Mouse (Mus musculus) limb, embryonic 13.5 days (tissue): ENCODE measurements at regions not wholly inside any gene's neighbourhood (a gene's known extent, or its start where the extent isn't known, plus 50 kb on each side); places are given as distances from the start of the nearest gene placed in this dataset.

Experiments used
- ATAC-seq: fragments of 200-750 bp; cut with Nextera tagmentation; 2 replicates; pipeline ENCODE4 v1.8.0; 2017; ENCODE audit warnings: low read depth, moderate number of reproducible peaks, moderate TSS enrichment; ENCODE audit not compliant: low FRiP score
- H3K27ac ChIP-seq: fragments of 300-500 bp; sonication (generic); 2 replicates; pipeline ENCODE4 v1.5.1; 2015; ENCODE audit warnings: inconsistent platforms, mild to moderate bottlenecking, moderate library complexity
- H3K27me3 ChIP-seq: fragments of 300-500 bp; sonication (generic); 2 replicates; pipeline ENCODE4 v1.6.1; 2015; ENCODE audit warnings: mild to moderate bottlenecking, inconsistent platforms
- H3K36me3 ChIP-seq: fragments of 300-500 bp; sonication (generic); 2 replicates; pipeline ENCODE4 v1.6.1; 2015; ENCODE audit warnings: inconsistent platforms, mild to moderate bottlenecking, moderate library complexity
- H3K4me1 ChIP-seq: fragments of 300-500 bp; sonication (generic); 2 replicates; pipeline ENCODE4 v1.6.1; 2015; ENCODE audit warnings: inconsistent platforms
- H3K4me2 ChIP-seq: fragments of 300-500 bp; sonication (generic); replicated peaks from 2 replicates; pipeline ENCODE4 v1.6.1; 2015; ENCODE audit warnings: inconsistent platforms, mild to moderate bottlenecking, moderate library complexity
- H3K4me3 ChIP-seq: fragments of 300-500 bp; sonication (generic); 2 replicates; pipeline ENCODE4 v1.5.1; 2015; ENCODE audit warnings: moderate library complexity, mild to moderate bottlenecking, inconsistent platforms
- H3K9ac ChIP-seq: fragments of 300-500 bp; sonication (generic); 2 replicates; pipeline ENCODE4 v1.6.1; 2015; ENCODE audit warnings: mild to moderate bottlenecking, inconsistent platforms
- H3K9me3 ChIP-seq: fragments of 300-500 bp; sonication (generic); 2 replicates; pipeline ENCODE4 v1.6.1; 2016; ENCODE audit warnings: inconsistent platforms
- WGBS: fragments of 180-500 bp; shearing (Covaris S2); methylation state at CpG from one replicate; pipeline ENCODE4 v1.1.7; 2015; 5-methylcytosine and 5-hydroxymethylcytosine counted together

DNA sequence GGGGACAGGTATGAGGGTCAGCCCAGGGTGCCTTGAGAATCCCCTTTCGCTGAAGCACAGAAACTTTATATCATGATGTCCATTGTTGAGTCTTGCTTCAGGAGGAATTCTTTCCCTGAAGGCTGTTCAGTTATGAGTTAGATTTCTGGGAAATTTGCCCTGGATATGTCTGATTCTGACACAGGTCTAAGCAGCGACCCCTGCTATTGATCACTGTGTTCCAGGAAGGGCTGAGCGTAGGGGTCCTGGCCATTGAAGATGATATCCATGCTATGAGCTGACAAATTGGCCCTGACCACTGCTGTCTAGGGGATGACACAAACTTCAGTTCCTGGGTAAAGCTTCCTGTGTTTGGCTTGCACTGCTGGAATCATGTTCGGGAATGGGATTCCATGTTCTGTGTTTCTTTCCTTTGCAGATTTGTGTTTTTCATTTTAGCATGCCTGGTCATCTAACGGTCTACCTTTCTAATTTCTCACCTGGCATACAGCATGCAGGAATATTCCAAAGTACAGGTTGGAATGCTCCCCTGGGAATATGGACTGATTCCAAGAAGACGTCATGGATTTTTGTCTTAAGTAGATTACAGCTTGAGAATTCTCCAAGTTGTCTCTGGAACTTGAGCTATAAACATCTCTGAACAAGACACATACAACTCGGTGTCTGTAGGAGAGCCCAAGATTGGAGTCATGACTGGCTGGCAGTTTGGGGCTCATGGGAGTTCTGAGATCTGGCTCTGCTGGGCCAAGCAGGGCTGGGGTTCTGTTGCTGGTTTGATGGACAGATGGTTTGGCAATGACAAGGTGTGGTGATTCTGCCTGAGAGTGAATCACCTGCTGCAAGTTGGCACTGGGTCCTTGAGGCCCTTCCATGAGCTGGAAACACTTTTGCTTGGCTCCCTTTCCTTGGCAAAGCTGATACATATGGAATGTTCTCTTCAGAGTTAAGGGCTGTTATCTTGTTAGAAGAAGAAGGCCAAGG lies 104.4 kb downstream of the Ttc32 start:
- Histone ChIP-seq H3K27me3 (no peaks in the 10 kb centered on the region; the same call in 1 of the 2 replicates), H3K4me3 (no peak overlapping the region), H3K36me3 (no peaks in the 10 kb centered on the region), H3K27ac (no peak overlapping the region), H3K9ac (no peak overlapping the region), H3K4me1 (no peaks in the 10 kb centered on the region), H3K9me3 (no peaks in the 10 kb centered on the region), H3K4me2 (no peak overlapping the region)
- WGBS, result 87% methylated on average over 7 of the region's 7 CpGs
- ATAC-seq, result no peak

DNA sequence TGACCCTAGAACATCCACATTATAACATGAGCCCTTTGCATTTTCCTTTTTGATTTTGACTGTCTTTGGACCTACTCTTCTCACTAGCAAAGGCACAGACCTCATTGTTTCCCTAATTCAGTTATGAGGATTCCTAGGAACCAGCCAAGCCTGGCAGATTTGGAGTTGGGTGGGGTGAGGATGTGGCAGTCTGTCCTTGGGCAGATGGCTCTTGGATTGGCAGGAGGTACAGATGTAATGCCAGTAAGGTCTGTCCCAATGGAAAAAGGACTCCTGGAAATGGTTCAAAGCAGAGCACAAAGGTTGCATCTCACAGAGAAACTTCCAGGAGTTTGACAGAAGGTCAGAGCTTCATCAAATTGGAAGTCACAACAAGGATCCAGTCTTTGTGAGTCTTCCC lies 121.2 kb downstream of the Ttc32 start:
- Histone ChIP-seq H3K36me3 (no peaks in the 10 kb centered on the region), H3K4me3 (no peak overlapping the region), H3K4me2 (no peak overlapping the region), H3K27me3 (no peaks in the 10 kb centered on the region), H3K9me3 (0 out of 2 replicates have a peak, but pooled peaks cover under 1% of the 10 kb centered on the region), H3K27ac (no peak overlapping the region), H3K4me1 (no peaks in the 10 kb centered on the region), H3K9ac (no peak overlapping the region)
- no peak for ATAC-seq

DNA sequence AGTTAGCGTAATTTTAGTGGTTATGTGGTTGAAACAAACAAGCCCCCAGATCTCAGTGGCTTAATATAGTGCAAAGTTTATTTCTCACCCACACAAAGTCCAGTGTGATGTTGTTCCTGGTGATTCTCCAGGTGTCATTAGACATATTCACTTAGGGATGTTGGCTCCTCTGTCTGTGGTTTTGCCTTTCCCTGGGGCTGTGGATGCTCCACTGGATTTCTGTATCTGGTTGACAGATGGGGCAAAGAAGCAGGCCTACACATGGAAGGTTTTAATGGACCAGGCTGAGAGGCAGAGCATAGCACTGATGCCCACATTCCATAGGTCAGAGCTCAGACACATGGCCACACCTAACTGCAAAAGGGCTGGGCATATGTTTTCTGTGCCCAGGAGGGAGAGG lies 121.6 kb downstream of the Ttc32 start:
- Histone ChIP-seq H3K36me3 (no peaks in the 10 kb centered on the region), H3K9me3 (peaks cover 4% of the 10 kb centered on the region; the same call in 1 of the 2 replicates), H3K4me3 (no peak overlapping the region), H3K27me3 (no peaks in the 10 kb centered on the region), H3K4me1 (no peaks in the 10 kb centered on the region), H3K27ac (no peak overlapping the region), H3K4me2 (no peak overlapping the region), H3K9ac (no peak overlapping the region)
- no peak for ATAC-seq
- 85% methylated on average over 1 of the region's 1 CpGs for WGBS

DNA sequence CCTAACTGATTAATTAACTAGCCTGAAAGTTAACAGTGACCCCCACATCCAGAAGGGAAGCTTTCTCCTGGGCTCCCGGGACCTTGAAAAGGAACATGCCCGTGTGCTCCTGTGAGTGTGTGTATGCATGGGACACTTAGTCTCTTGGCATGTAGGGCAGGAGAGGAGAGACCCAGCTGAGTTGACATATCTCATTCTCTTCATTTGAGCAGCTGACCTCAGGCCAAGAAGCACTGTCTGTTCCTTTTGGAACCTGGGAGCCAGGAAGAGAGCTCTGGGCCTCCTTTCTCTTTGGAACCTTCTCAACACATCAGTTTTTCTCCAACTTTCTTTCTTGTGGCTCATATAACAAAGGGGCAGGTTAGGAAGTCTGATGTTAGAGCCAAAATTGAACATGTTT lies 124.7 kb downstream of the Ttc32 start:
- Histone ChIP-seq H3K27me3 (no peaks in the 10 kb centered on the region), H3K9me3 (peaks cover 7% of the 10 kb centered on the region; the same call in 1 of the 2 replicates), H3K4me1 (no peaks in the 10 kb centered on the region), H3K27ac (no peak overlapping the region), H3K36me3 (no peaks in the 10 kb centered on the region), H3K4me2 (no peak overlapping the region), H3K9ac (no peak overlapping the region), H3K4me3 (no peak overlapping the region)
- WGBS, result 89% methylated on average over 2 of the region's 2 CpGs
- no peak for ATAC-seq

DNA sequence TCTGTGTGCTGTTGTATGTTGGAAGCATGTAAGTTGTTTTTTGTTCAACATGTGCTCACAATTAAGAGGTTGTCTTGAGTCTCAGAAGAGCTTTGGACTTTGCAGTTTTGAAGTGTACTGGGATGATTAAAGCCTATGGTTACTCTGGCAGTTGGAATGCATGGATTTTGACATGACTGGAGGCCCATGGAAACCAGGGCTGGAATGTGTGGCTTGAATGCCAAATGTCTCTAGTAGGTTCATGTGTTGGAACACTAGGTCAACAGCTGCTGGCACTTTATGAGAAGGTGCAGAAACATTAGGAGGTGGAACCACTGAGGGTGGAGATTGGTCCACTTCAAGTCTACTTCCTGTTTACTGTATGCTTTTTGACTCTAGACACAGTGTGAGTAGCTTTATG lies 127.0 kb downstream of the Ttc32 start:
- H3K4me1 ChIP-seq, result no peaks in the 10 kb centered on the region
- no peaks in the 10 kb centered on the region for H3K36me3 ChIP-seq
- H3K27me3 ChIP-seq, result no peaks in the 10 kb centered on the region
- no peak overlapping the region for H3K4me2 ChIP-seq
- no peak overlapping the region for H3K9ac ChIP-seq
- H3K27ac ChIP-seq, result no peak overlapping the region
- no peak for ATAC-seq
- H3K4me3 ChIP-seq, result no peak overlapping the region
- H3K9me3 ChIP-seq, result peaks cover 7% of the 10 kb centered on the region; the same call in 1 of the 2 replicates

DNA sequence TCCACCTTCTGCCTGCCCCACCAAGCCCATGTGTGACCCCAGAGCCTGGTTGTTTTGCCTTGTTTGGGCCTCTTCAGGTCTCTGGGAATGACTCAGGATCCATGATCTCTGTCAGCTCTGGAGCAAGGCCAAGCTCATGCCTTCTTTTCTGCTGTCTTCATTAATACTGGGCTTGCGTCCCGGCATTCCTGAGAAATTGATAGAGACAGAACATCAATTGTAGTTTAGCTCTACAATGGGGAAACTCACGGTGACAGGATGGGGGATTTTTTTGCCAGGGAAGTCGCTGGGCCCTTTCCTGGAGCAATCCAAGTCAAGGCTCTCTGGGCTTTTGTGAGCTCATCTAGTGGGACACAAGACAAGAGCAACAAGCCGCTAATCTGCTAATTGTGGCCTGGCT lies 129.0 kb downstream of the Ttc32 start:
- WGBS, result 81% methylated on average over 5 of the region's 5 CpGs
- no peak overlapping the region for H3K27ac ChIP-seq

DNA sequence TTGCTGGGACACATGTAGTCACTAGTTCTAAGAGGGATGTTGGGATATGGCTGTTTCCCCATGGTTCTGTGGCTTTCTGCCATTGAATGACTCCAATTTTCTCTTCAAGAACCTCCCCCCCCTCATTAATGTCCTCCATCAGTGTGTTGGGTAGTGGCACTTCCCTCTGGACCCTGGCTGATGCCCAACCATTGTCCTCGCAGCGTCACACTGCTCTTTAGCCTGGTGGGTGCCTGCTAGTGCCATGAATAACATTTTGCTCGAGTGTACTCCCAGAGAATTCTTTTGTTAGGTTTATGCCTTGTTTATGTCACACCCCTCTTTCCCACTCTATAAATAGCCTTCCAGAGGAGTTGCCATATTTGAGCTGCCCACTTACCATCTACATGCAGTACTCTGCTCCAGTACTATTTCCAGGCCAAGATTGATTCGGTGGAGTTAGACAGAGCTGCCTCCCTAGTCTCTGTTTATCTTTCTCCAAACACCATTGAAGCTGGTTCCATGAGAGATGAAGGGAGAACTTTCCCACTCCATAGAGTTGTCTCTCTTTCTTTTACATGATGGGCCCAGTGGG lies 135.7 kb downstream of the Ttc32 start:
- peaks cover 16% of the 10 kb centered on the region for H3K4me1 ChIP-seq
- WGBS, result 87% methylated on average over 4 of the region's 4 CpGs

More for the DNA sequence above, 129.0 kb downstream of the Ttc32 start:
- H3K4me1 ChIP-seq, result no peaks in the 10 kb centered on the region
- peaks cover 7% of the 10 kb centered on the region; the same call in 1 of the 2 replicates for H3K9me3 ChIP-seq
- H3K36me3 ChIP-seq, result no peaks in the 10 kb centered on the region
- ATAC-seq, result no peak
- peaks cover 5% of the 10 kb centered on the region; the same call in 1 of the 2 replicates for H3K27me3 ChIP-seq
- no peak overlapping the region for H3K9ac ChIP-seq
- no peak overlapping the region for H3K4me3 ChIP-seq
- no peak overlapping the region for H3K4me2 ChIP-seq

DNA sequence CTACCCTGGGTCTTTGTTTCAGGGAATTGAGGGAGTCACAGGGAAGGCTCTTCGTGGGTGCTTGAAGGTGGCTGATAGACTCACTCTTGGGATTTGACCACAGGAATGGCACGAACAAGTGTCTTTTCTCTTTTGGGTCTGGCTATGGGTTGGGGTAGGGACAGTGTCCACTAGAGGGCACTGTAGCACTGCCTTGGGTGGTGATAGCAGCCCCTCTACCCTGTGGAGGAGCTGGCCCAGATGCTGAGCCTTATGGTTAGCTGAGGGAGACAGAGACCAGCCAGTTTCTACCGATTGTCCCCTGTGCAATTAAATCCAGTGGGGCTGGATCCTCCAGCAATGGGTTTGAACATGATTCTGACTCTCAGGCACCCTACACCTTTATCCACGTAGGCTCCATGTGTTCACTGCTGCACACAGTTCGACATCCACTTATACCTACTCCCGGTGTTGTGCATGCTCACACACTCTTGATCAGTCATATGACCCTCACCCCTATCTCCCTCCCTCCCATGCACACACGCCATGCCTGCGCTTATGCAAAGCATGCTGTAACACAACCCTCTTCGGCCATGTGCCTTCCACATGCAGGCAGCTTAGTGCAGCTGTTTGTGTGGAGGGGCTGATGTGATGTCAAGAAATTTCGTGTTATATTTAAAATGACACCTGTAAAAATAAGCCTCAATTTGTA lies 136.6 kb downstream of the Ttc32 start:
- Histone ChIP-seq H3K4me2 (no peak overlapping the region; the same call in 1 of the 2 replicates), H3K4me3 (no peak overlapping the region), H3K27me3 (peaks cover 24% of the 10 kb centered on the region), H3K9ac (no peak overlapping the region), H3K4me1 (peaks cover 16% of the 10 kb centered on the region), H3K27ac (no peak overlapping the region), H3K36me3 (no peaks in the 10 kb centered on the region), H3K9me3 (no peaks in the 10 kb centered on the region)
- 28% methylated on average over 10 of the region's 10 CpGs for WGBS
- ATAC-seq, result peak; percentile 95

More for the DNA sequence above, 135.7 kb downstream of the Ttc32 start:
- H3K36me3 ChIP-seq, result no peaks in the 10 kb centered on the region
- no peak for ATAC-seq
- H3K27me3 ChIP-seq, result peaks cover 24% of the 10 kb centered on the region
- H3K9me3 ChIP-seq, result no peaks in the 10 kb centered on the region
- no peak overlapping the region for H3K4me3 ChIP-seq
- no peak overlapping the region for H3K9ac ChIP-seq
- no peak overlapping the region for H3K27ac ChIP-seq
- H3K4me2 ChIP-seq, result no peak overlapping the region

DNA sequence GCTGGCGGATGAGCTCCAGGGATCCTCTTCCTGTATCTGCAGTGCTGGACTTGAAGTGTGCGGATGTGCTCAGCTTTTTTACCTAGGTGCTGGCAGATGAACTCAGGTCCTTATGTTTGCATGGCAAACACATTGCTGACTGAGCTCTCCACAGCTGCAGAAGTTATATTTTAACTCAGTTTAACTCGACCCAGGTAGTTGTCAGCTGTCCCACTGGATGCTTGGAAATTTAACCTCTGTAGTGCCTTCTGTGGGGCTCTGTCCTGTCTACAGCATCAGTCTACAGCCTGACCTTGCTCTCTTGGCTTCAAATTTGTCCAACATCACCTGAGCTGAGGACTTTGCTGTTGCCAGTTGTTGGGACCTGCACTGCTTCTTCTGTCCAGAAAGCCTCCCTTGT lies 139.2 kb downstream of the Ttc32 start:
- WGBS, result 69% methylated on average over 3 of the region's 3 CpGs
- H3K4me3 ChIP-seq, result no peak overlapping the region
- no peak overlapping the region for H3K9ac ChIP-seq
- no peaks in the 10 kb centered on the region for H3K9me3 ChIP-seq
- H3K27me3 ChIP-seq, result peaks cover 17% of the 10 kb centered on the region
- ATAC-seq, result no peak
- peaks cover 16% of the 10 kb centered on the region for H3K4me1 ChIP-seq
- no peak overlapping the region for H3K4me2 ChIP-seq
- H3K27ac ChIP-seq, result no peak overlapping the region
- H3K36me3 ChIP-seq, result no peaks in the 10 kb centered on the region

DNA sequence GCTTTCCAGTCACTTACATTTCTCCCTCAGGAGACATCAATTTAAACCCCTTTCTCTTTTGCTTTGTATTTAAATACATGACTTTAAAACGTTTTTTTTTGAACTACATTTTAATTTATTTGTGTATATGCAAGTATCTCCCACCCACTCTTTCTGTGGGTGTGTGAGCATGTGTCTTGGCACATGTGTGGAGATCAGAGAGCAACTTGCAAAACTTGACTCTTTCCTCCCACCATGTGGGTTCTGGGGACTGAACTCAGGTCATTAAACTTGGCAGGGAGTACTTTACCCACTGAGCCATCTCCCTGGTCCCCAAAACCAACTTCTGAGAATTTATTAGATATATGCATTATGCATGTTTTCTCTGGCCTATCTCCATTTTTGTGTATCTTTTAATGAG lies 143.9 kb downstream of the Ttc32 start:
- WGBS, result 26% methylated on average over 1 of the region's 1 CpGs
- H3K27ac ChIP-seq, result no peak overlapping the region
- H3K9ac ChIP-seq, result no peak overlapping the region
- H3K9me3 ChIP-seq, result no peaks in the 10 kb centered on the region
- H3K4me2 ChIP-seq, result no peak overlapping the region
- no peak for ATAC-seq
- no peak overlapping the region for H3K4me3 ChIP-seq
- H3K27me3 ChIP-seq, result peaks cover 3% of the 10 kb centered on the region; the same call in 1 of the 2 replicates
- peaks cover 9% of the 10 kb centered on the region for H3K4me1 ChIP-seq
- no peaks in the 10 kb centered on the region for H3K36me3 ChIP-seq

DNA sequence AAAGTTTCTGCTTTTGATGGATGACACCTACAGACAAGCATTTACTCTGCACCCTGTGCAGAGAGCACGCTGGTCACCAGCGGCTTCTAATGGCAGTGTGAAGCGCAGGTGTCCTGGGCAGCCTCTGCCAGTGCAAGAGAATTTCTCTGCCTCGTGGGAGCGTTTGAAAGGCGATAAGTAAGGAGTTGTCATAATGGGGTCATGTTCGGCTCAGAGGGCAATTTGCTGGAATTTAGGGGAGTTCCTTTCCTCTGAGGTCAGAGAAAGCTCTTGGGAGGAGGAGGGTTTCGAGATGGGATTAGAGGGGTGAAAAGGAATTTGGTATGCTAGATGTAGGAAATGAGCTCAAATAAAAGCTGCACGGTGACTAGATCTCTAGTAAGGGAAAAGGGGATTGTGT lies 144.5 kb downstream of the Ttc32 start:
- peaks cover 15% of the 10 kb centered on the region for H3K4me1 ChIP-seq
- H3K4me2 ChIP-seq, result no peak overlapping the region
- no peak overlapping the region for H3K27ac ChIP-seq
- no peaks in the 10 kb centered on the region for H3K36me3 ChIP-seq
- WGBS, result 29% methylated on average over 9 of the region's 9 CpGs
- peaks cover 3% of the 10 kb centered on the region; the same call in 1 of the 2 replicates for H3K27me3 ChIP-seq
- H3K4me3 ChIP-seq, result no peak overlapping the region
- H3K9ac ChIP-seq, result no peak overlapping the region
- H3K9me3 ChIP-seq, result no peaks in the 10 kb centered on the region
- peak; percentile 41; the same call in 1 of the 2 replicates for ATAC-seq

DNA sequence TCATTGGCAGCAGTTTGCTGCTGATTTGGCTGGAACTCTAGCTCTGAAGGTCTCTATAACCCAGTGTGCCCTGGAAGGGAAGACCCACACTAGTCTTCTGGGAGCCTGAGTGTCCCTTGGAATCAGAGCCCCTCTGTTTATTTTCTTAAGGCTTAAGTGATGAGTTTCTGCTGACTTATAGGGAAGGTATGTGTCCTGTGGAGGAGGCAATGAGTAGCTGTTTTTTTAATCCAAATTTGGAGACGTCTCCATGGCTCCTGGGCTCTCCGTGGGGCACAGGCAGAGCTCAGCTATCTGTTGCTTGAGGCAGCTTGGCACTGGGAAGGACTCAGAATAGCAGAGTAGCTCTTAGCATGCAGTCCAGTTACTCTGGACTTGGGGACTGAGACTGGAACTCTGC lies 146.4 kb downstream of the Ttc32 start:
- no peak overlapping the region for H3K4me2 ChIP-seq
- H3K27ac ChIP-seq, result no peak overlapping the region
- H3K4me1 ChIP-seq, result peaks cover 16% of the 10 kb centered on the region
- no peak overlapping the region for H3K9ac ChIP-seq
- H3K9me3 ChIP-seq, result no peaks in the 10 kb centered on the region
- no peak overlapping the region for H3K4me3 ChIP-seq
- WGBS, result 58% methylated on average over 2 of the region's 2 CpGs
- ATAC-seq, result no peak
- peaks cover 3% of the 10 kb centered on the region; the same call in 1 of the 2 replicates for H3K27me3 ChIP-seq
- no peaks in the 10 kb centered on the region for H3K36me3 ChIP-seq
